Mouse (Mus musculus) kidney, postnatal 10 days (tissue): ENCODE data around the gene Rgs2.

Experiments used
- DNase-seq: peaks from one replicate; pipeline ENCODE4 v3.0.0; 2021; ENCODE audit warnings: mixed read lengths

Gene Rgs2

GRCm38 (mm10) chr1:144003904-144004740, at the start of gene Rgs2:
Gene Rgs2 (minus strand): TSS chr1:144004161.
- DNase-seq = peak; percentile 96

DNA sequence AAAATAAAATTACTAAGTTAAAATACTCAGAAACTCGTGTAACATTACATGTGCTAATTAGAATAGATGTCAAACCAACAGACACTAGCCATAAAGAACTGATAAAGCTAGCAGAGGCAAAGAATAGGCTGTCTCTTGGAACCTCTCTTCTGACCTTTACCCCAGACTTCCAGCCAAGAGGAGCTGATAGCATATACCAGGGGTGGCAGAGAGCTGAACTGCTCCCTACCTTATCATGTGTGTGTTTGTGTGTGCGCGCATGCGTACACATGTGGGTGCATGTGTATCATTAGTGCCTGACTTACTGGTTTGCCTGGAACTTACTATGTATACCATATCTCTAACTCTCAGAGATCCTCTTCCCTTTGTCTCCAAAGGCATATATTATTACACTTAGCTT, 49.4 kb upstream of the Rgs2 start:
- DNase-seq = no peak

GRCm38 (mm10) chr1:144041826-144042225, 37.9 kb upstream of the Rgs2 start:
- DNase-seq = no peak

DNA sequence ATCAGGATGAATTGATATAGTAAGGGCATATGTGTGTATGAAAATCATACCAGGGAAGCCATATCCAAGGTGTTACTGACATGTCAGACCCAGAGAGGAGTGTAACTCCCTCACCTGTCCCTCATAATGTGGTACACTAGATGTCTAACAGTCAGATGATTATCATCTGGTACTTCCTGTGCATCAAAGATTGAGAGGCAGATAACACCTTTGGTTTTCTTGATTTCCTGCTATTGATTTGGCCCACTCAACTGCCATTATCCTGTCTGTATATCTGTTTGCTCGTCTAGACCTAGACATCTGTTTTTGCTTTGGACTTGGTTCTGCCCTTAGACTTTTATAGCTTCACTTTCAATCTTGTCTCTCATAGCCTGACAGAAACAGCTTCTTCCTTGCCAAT, 29.5 kb upstream of the Rgs2 start:
- no peak for DNase-seq

DNA sequence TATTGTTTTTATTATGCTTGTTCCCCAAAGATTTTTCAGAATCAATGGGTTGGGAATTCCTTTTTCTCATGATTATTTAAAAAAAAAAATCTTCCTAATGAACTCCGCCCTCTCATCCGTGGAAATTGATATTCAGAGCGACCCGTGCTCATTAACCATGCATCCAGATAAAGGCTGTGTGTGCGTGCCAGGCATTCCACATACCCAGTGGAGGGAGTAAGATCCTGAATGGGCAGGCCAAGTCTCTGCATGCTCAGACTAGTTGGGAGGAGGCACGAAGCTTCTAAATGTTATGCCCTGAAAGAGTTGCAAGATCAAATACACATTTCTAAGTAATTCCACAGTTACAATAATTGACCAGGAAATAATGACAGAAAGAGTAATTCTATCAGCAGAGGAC, 26.5 kb upstream of the Rgs2 start:
- DNase-seq = peak; percentile 20

DNA sequence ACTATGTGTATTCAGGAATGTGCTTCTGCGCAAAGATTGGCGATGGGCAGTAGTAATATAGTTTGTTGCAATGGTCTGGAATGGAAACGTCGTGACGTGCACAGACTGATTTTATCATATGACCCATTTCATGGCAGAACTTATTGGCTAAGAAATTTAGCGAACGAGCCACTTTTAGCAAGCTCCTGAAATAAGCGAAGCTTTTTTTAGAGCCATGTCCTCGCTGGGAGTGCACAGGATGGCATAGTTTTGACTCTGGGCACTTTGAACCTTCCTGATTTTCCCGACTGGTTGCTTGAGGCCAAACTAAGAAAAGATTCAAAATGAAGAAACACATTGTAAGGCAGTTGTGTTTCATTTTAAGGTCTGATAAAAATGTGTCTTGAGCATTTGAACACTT, 25.7 kb upstream of the Rgs2 start:
- DNase-seq = no peak

DNA sequence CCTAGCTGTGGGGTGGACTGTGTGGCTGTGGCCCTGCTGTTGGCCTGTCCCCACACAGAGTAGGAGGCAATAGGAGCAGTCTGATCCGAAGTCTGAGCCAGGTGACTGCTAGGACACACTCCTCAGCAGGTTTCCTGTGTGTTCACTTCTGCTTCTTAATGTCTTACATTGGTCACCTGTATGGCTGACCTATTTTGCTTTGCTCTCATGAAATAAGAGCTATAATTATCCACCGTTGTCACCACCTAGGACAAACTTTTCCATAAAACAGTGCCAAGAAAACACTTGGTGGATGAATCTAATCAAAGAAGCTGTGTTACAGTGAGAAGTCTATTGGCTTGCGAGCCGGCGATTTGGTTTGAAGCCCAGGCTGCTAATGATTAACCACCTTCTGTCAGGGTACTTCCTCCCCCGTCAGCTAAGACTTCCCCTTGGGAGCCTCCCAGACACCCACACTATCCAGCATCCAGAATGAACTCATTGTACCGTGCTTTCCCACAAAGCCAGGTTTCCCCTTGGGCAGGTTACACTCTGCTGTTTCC, 14.5 kb upstream of the Rgs2 start:
- peak; percentile 61 for DNase-seq

- no peak for DNase-seq
These were observed 10.0 kb upstream of the Rgs2 start for GRCm38 (mm10) chr1:144013913-144014312.

DNA sequence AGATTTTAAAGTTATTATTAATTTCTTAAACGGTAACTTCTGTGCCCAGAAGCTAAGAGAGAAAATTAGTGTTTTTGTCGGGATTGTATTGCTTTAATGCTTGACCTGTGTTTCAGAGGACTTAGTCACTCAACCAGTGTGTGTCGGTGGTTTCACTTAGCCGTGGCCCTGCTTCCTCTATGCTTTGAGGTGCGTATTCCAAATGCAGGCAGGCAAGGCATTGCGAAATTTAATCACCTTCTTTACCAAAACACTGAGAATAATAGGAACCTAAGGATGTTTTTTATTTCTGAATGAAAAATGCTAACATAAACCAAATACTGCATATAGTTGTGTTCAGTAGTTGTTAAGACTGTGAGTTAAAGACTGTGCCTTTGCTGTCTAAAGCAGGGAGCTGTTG, 3.4 kb upstream of the Rgs2 start:
- peak; percentile 6 for DNase-seq

- peak; percentile 83 for DNase-seq
These were observed 2.6 kb upstream of the Rgs2 start for GRCm38 (mm10) chr1:144006542-144006941.

GRCm38 (mm10) chr1:144005648-144006047, 1.7 kb upstream of the Rgs2 start:
- no peak for DNase-seq

DNA sequence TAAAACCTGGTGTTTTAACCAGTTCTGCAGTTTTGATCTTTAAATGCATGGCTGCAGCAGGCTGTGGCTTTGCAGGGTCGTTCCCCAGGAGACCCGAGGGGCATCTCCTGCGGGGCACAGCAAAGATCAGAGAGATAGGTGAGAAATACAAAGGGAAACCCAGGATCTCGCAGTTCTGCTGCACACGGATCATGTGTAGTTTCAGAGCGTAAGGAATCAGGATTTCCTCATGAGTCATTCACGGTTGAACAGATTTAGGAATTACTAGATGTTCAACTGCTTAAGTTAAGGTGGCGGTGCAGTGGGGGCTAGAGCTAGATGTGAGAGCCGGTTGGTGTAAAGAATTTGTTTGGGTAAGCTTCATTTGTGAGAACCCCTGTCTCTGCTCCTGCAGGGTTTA, 780 bp upstream of the Rgs2 start:
- DNase-seq = no peak

DNA sequence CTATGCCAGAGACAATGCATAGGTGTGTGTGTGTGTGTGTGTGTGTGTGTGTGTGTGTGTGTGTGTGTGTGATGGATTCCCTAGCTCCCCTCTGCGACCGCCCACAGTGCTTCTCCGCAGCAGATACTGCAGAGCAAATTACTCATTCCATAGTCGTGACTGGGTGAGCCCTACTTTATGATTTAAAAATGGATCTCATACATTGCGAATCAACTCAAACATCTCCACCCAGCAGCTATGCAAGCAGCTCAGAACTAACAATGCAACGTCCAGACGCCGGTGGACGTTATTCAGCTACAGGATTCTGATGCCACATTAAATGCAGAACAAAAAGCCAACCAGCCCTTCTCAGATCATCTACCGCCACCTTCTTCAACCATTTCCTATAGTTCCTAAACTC, 545 bp downstream of the Rgs2 start:
- peak; percentile 20 for DNase-seq

GRCm38 (mm10) chr1:144002715-144003066, 1.3 kb downstream of the Rgs2 start:
- DNase-seq = no peak

- no peak for DNase-seq
These were observed 1.8 kb downstream of the Rgs2 start for GRCm38 (mm10) chr1:144002036-144002714.

DNA sequence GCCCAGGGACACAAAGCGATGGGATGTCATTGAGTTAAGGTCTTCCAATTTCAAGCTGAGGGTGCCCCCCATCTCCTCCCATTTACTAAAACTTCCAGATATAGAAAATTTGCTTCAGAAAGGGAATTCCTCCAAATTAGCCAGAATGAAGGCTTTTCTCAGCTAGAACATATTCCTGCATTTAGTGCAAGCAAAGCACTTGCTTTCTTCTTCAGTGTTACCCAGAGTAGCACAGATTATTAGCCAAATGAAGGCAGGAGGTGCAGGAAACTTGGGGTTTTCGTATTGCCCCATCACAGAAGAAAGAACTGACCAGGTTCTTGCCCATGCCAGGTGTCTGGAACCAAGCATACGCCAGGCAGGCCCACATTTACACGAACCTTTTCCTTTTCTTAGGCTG, 3.7 kb downstream of the Rgs2 start:
- DNase-seq = no peak

- DNase-seq = no peak
These were observed 4.5 kb downstream of the Rgs2 start for GRCm38 (mm10) chr1:143999371-143999920.

DNA sequence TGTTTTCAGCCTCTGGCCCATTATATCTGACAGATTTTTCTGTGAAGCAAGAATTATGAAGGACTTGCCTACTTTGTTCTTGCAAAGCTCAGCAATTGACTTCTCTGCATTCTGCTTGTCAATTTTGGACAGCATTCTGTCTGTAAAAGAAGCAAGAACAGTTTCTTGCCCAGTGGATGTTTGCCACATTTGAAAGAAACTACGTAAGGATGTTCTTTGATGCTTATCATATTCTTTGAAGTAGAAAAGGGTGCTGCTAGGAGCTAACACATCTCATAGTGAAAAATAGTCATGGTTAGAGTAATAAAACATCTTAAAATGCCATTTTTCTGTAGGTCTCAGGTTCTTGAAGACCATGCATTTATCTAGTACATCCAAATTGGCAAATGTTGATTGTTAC, 10.9 kb downstream of the Rgs2 start:
- DNase-seq = no peak

- no peak for DNase-seq
These were observed 11.4 kb downstream of the Rgs2 start for GRCm38 (mm10) chr1:143992528-143992927.

DNA sequence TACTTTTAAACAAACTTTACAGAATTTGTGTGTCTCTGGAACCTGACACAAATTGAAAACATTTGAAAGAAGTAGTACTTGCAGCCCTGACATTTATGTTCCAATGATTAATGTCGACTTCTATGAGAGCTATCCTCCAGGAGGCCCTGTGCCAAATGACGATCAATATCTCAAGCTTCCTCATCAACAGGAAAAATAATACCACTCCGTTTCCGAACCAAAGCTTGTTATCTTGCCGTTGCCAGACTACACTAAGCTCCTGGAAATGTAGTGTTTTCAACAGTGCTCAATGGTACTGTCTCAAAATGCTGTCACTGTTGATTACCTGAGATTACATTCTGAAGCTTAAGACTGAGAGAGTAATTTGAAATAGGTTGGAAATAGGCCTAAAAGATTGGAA, 13.7 kb downstream of the Rgs2 start:
- DNase-seq = no peak

- DNase-seq = no peak
These were observed 14.2 kb downstream of the Rgs2 start for GRCm38 (mm10) chr1:143989773-143990172.

- DNase-seq = no peak
These were observed 15.2 kb downstream of the Rgs2 start for GRCm38 (mm10) chr1:143988756-143989155.

GRCm38 (mm10) chr1:143984988-143985625, 18.9 kb downstream of the Rgs2 start:
- DNase-seq = no peak
